Mouse (Mus musculus) hindbrain, postnatal 0 days (tissue): ENCODE data around the gene Ghsr. TPM values are rescaled to one million over a fixed set of nuclear protein-coding genes. Genes with fewer than 3 reads are reported as not detected.

Experiments used
- ATAC-seq: fragments of 200-750 bp; cut with Nextera tagmentation; 2 replicates; pipeline ENCODE4 v1.8.0; 2017; ENCODE audit warnings: mild to moderate bottlenecking, moderate TSS enrichment, moderate library complexity
- DNase-seq: peaks from one replicate; pipeline ENCODE4 v3.0.0-alpha.2; 2015; ENCODE audit warnings: low spot score
- H3K27ac ChIP-seq: fragments of 300-500 bp; sonication (generic); 2 replicates; pipeline ENCODE4 v1.5.1; 2014; ENCODE audit warnings: mild to moderate bottlenecking
- H3K27me3 ChIP-seq: fragments of 300-500 bp; sonication (generic); 2 replicates; pipeline ENCODE4 v1.6.1; 2014; ENCODE audit warnings: low read length, mixed read lengths; ENCODE audit not compliant: insufficient read depth
- H3K36me3 ChIP-seq: fragments of 300-500 bp; sonication (generic); 2 replicates; pipeline ENCODE4 v1.6.1; 2014; ENCODE audit warnings: low read length, mixed read lengths; ENCODE audit not compliant: insufficient read depth
- H3K4me1 ChIP-seq: fragments of 300-500 bp; sonication (generic); 2 replicates; pipeline ENCODE4 v1.6.1; 2014; ENCODE audit warnings: antibody characterized with exemption, low read length, mixed read lengths; ENCODE audit not compliant: insufficient read depth
- H3K4me2 ChIP-seq: fragments of 300-500 bp; sonication (generic); 2 replicates; pipeline ENCODE4 v1.6.1; 2014; ENCODE audit warnings: low read depth, mild to moderate bottlenecking, low read length, moderate library complexity, mixed read lengths
- H3K4me3 ChIP-seq: fragments of 300-500 bp; sonication (generic); 2 replicates; pipeline ENCODE4 v1.5.1; 2014; ENCODE audit warnings: low read length
- H3K9ac ChIP-seq: fragments of 300-500 bp; sonication (generic); replicated peaks from 2 replicates; pipeline ENCODE4 v1.6.1; 2014; ENCODE audit warnings: mild to moderate bottlenecking, low read length, moderate library complexity, mixed read lengths
- H3K9me3 ChIP-seq: fragments of 300-500 bp; sonication (generic); 2 replicates; pipeline ENCODE4 v1.6.1; 2016; ENCODE audit warnings: low read length, mixed read lengths
- CTCF ChIP-seq: IDR thresholded peaks from 2 replicates; pipeline ENCODE4 v1.5.1; 2016; ENCODE audit warnings: antibody characterized with exemption, control low read depth, low read depth
- WGBS: fragments of 180-500 bp; shearing (Covaris S2); extraction: QIAGEN DNeasy Blood & Tissue Kit; methylation state at CpG from one replicate; pipeline ENCODE4 v1.1.7; 2014; 5-methylcytosine and 5-hydroxymethylcytosine counted together
- polyA plus RNA-seq: library from polyadenylated mRNA; unstranded; fragments of >200 nt; fragmentation: Nextera tagmentation; extraction: Ambion mirVana; gene quantifications from 2 replicates; pipeline ENCODE4 v1.2.1, GENCODE M21; 2015
- total RNA-seq: library from RNA; depleted of rRNA; stranded (reverse); fragments of >200 nt; gene quantifications from 2 replicates; pipeline ENCODE4 v1.2.3, GENCODE M21; 2014; rRNA removed

Gene Ghsr
- total RNA-seq (1.1 and 1.2 TPM in 2 replicates), polyA plus RNA-seq (0.38 and 0.63 TPM in 2 replicates)

DNA sequence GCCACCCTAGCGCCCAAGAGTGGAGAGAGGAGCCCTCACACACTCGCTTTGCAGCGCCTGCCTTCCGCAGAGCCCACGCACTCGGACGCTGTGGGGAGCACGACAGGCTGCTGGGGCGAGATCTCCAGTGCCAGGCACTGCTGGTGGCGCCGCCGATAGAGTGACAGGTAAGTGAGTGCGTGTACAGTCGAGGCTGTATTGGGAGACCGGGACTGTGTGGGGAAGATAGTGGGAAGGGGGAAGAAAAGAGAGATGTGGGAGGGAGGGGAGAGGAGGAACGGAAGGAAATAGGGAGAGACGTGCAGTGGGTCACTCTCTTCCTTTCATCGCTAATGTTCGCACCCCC lies at the start of gene Ghsr:
Gene Ghsr, plus strand, starts transcription at position 76 of the 346 bp plus-strand sequence.
- Histone ChIP-seq H3K27me3 (peaks cover 8% of the 10 kb centered on the region), H3K27ac (no peak within 1 kb of the TSS), H3K9me3 (no peaks in the 10 kb centered on the region), H3K36me3 (no peaks in the 10 kb centered on the region), H3K4me2 (peak within 1 kb of the TSS; percentile 91), H3K4me1 (peaks cover 8% of the 10 kb centered on the region; the same call in 1 of the 2 replicates), H3K9ac (peak within 1 kb of the TSS; percentile 28; the same call in 1 of the 2 replicates), H3K4me3 (peak within 1 kb of the TSS; percentile 43)
- under 1% methylated on average over 18 of the region's 19 CpGs for WGBS
- ATAC-seq (peak; percentile 62; the same call in 1 of the 2 replicates), DNase-seq (peak; percentile 16)
- no peak for TF ChIP-seq CTCF

- Histone ChIP-seq H3K9me3 (no peaks in the 10 kb centered on the region), H3K27me3 (no peaks in the 10 kb centered on the region), H3K4me1 (no peaks in the 10 kb centered on the region), H3K27ac (no peak overlapping the region), H3K9ac (no peak overlapping the region), H3K4me3 (no peak overlapping the region), H3K36me3 (no peaks in the 10 kb centered on the region), H3K4me2 (no peak overlapping the region)
- ATAC-seq (no peak), DNase-seq (no peak)
- 85% methylated on average over 9 of the region's 9 CpGs for WGBS
- no peak for TF ChIP-seq CTCF
Observed at GRCm38 (mm10) chr3:27322591-27322990, 48.6 kb upstream of the Ghsr start.

GRCm38 (mm10) chr3:27323551-27323950 lies 47.6 kb upstream of the Ghsr start:
- H3K27ac ChIP-seq: no peak overlapping the region
- WGBS: 77% methylated on average over 5 of the region's 5 CpGs
- H3K4me1 ChIP-seq: no peaks in the 10 kb centered on the region
- H3K36me3 ChIP-seq: no peaks in the 10 kb centered on the region
- no peaks in the 10 kb centered on the region for H3K27me3 ChIP-seq
- H3K4me3 ChIP-seq: no peak overlapping the region
- TF ChIP-seq CTCF: no peak
- DNase-seq (no peak), ATAC-seq (no peak)
- no peak overlapping the region for H3K9ac ChIP-seq
- no peaks in the 10 kb centered on the region for H3K9me3 ChIP-seq
- no peak overlapping the region for H3K4me2 ChIP-seq

GRCm38 (mm10) chr3:27326633-27327191 lies 44.4 kb upstream of the Ghsr start:
- Histone ChIP-seq H3K9me3 (no peaks in the 10 kb centered on the region), H3K27me3 (no peaks in the 10 kb centered on the region), H3K4me2 (no peak overlapping the region), H3K27ac (no peak overlapping the region), H3K36me3 (no peaks in the 10 kb centered on the region), H3K4me3 (no peak overlapping the region), H3K9ac (no peak overlapping the region), H3K4me1 (no peaks in the 10 kb centered on the region)
- ATAC-seq (no peak), DNase-seq (no peak)
- no peak for TF ChIP-seq CTCF
- 65% methylated on average over 4 of the region's 4 CpGs for WGBS

GRCm38 (mm10) chr3:27330706-27331105 lies 40.4 kb upstream of the Ghsr start:
- no peak overlapping the region for H3K4me3 ChIP-seq
- no peaks in the 10 kb centered on the region for H3K9me3 ChIP-seq
- WGBS: 89% methylated on average over 5 of the region's 5 CpGs
- no peak overlapping the region for H3K9ac ChIP-seq
- no peaks in the 10 kb centered on the region for H3K36me3 ChIP-seq
- ATAC-seq (no peak), DNase-seq (no peak)
- no peaks in the 10 kb centered on the region for H3K27me3 ChIP-seq
- H3K27ac ChIP-seq: no peak overlapping the region
- no peaks in the 10 kb centered on the region for H3K4me1 ChIP-seq
- no peak for TF ChIP-seq CTCF
- no peak overlapping the region for H3K4me2 ChIP-seq

DNA sequence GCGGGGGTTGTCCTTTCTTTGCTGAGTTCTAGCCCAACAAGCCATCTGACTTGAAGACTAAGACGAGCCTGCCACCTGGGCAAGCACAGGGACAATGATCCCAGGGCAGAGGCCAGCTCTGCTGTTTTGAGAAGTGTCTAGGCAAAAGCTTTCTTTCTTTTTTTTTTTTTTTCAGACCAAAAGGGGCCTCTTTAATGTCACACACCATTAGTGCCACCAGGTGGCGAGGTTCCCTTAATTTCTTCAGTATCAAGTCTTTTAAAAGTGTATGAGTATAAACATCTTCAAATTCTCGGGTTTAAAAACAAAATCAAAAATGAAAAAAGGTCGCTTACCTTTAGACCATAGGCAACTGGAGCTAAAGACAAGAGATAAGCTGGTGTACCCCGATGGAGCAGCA lies 32.7 kb upstream of the Ghsr start:
- WGBS: 38% methylated on average over 6 of the region's 6 CpGs

DNA sequence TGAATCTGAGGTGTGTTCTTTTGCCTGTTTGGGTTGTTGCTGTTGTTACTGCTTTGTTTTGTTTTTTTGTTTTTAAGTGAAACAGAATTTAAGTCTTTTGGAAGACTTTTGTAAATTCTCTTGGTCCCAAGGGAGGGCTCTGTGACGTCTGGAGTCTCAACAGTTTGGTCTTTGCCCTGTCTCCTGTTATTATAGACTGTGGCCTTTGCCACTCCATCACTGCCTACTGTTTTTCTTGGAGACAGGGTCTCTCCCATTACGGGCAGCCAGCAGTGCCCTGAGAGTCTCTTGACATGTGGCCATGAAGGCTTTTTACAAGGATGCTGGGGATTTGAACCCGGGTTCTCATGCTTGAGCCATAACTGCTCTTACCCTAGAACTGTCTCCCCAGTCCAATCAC lies 32.3 kb upstream of the Ghsr start:
- ATAC-seq: no peak
- H3K27me3 ChIP-seq: no peaks in the 10 kb centered on the region
- no peak overlapping the region for H3K9ac ChIP-seq
- no peaks in the 10 kb centered on the region for H3K4me1 ChIP-seq
- H3K4me2 ChIP-seq: no peak overlapping the region
- no peak for TF ChIP-seq CTCF
- no peaks in the 10 kb centered on the region for H3K36me3 ChIP-seq
- 64% methylated on average over 3 of the region's 3 CpGs for WGBS
- no peak for DNase-seq
- no peak overlapping the region for H3K4me3 ChIP-seq
- H3K27ac ChIP-seq: no peak overlapping the region
- no peaks in the 10 kb centered on the region for H3K9me3 ChIP-seq

More for the DNA sequence above, 32.7 kb upstream of the Ghsr start:
- Histone ChIP-seq H3K4me2 (no peak overlapping the region), H3K36me3 (no peaks in the 10 kb centered on the region), H3K4me1 (no peaks in the 10 kb centered on the region), H3K9me3 (no peaks in the 10 kb centered on the region), H3K27me3 (no peaks in the 10 kb centered on the region), H3K4me3 (no peak overlapping the region), H3K27ac (no peak overlapping the region), H3K9ac (no peak overlapping the region)
- DNase-seq (peak; percentile 80), ATAC-seq (peak; percentile 24; the same call in 1 of the 2 replicates)
- peak; percentile 66 for TF ChIP-seq CTCF
